Mouse (Mus musculus): Measurements from ENCODE around the gene 5430419D17Rik.

- TF ChIP-seq CTCF (IDR thresholded peaks at IDR 0.05 in 2 of 3, conservative IDR thresholded peaks at IDR 0.05 in 1 of 3; ENCODE audit: control insufficient read depth in 1 of 3, insufficient read depth in 1 of 3, low read depth in 2 of 3, low read length in 3 of 3, poor library complexity in 1 of 3, severe bottlenecking in 1 of 3) (no peak), E2F4 (IDR thresholded peaks at IDR 0.05; ENCODE audit: borderline replicate concordance, low read depth, low read length) (no peak), TBP (IDR thresholded peaks at IDR 0.05; ENCODE audit: low read depth, low read length) (no peak), MAFK (IDR thresholded peaks at IDR 0.05; ENCODE audit: borderline replicate concordance, low read depth, low read length) (no peak), TAL1 (IDR thresholded peaks at IDR 0.05; ENCODE audit: low read length) (no peak), MYC (IDR thresholded peaks at IDR 0.05; ENCODE audit: low read depth, low read length) (no peak), CHD2 (IDR thresholded peaks at IDR 0.05; ENCODE audit: low read length) (no peak), MEF2A (IDR thresholded peaks at IDR 0.05; ENCODE audit: extremely low read depth, insufficient replicate concordance, low read depth, low read length, poor library complexity, severe bottlenecking) (no peak), GATA1 (IDR thresholded peaks at IDR 0.05; ENCODE audit: low read depth, low read length) (no peak), MXI1 (IDR thresholded peaks at IDR 0.05; ENCODE audit: low read depth, low read length) (no peak)
Observed at GRCm38 (mm10) chr7:131223086-131223485, 48.9 kb downstream of the 5430419D17Rik start.

Data from MEL (cell line).